Mouse (Mus musculus) CD4-positive, CD25-positive, alpha-beta regulatory T cell, adult 2 months (primary cell): ENCODE results near the gene Mrps11.

Source experiments
- DNase-seq: peaks from one replicate; pipeline ENCODE4 v3.0.0-alpha.2; 2012; ENCODE audit warnings: low read depth, low spot score

The Mrps11 gene

GRCm38 (mm10) chr7:78782639-78783581 is at the start of gene Mrps11, which contains the start of gene Mrpl46:
TSS of gene Mrps11 (plus strand) at chr7:78783119.
TSS of gene Mrpl46 (minus strand) at chr7:78783531.
- DNase-seq = peak; percentile 92

GRCm38 (mm10) chr7:78737196-78737595 is 45.7 kb upstream of the Mrps11 start:
- peak; percentile 20 for DNase-seq

GRCm38 (mm10) chr7:78737614-78738210 is 45.2 kb upstream of the Mrps11 start, which contains the start of gene Ntrk3:
TSS of gene Ntrk3 (minus strand) at chr7:78738012.
- DNase-seq = peak; percentile 68

- no peak for DNase-seq
Measured at GRCm38 (mm10) chr7:78739351-78740000, 43.4 kb upstream of the Mrps11 start.

GRCm38 (mm10) chr7:78743731-78744385 is 39.1 kb upstream of the Mrps11 start:
- DNase-seq = no peak

GRCm38 (mm10) chr7:78752961-78753360 is 30.0 kb upstream of the Mrps11 start:
- no peak for DNase-seq

GRCm38 (mm10) chr7:78753752-78754457 is 29.0 kb upstream of the Mrps11 start:
- DNase-seq = no peak

GRCm38 (mm10) chr7:78754458-78755000 is 28.4 kb upstream of the Mrps11 start:
- DNase-seq = no peak

GRCm38 (mm10) chr7:78763801-78764200 is 19.1 kb upstream of the Mrps11 start:
- no peak for DNase-seq

GRCm38 (mm10) chr7:78765215-78765631 is 17.7 kb upstream of the Mrps11 start:
- DNase-seq = no peak

GRCm38 (mm10) chr7:78766019-78766683 is 16.8 kb upstream of the Mrps11 start:
- DNase-seq = peak; percentile 89

- no peak for DNase-seq
Measured at GRCm38 (mm10) chr7:78767929-78768531, 14.9 kb upstream of the Mrps11 start.

- no peak for DNase-seq
Measured at GRCm38 (mm10) chr7:78769075-78769652, 13.8 kb upstream of the Mrps11 start.

GRCm38 (mm10) chr7:78770936-78771335 is 12.0 kb upstream of the Mrps11 start:
- no peak for DNase-seq

- DNase-seq = no peak
Measured at GRCm38 (mm10) chr7:78778741-78779140, 4.2 kb upstream of the Mrps11 start.

GRCm38 (mm10) chr7:78785906-78786305 is 3.0 kb downstream of the Mrps11 start:
- no peak for DNase-seq

- DNase-seq = no peak
Measured at GRCm38 (mm10) chr7:78787793-78788380, 5.0 kb downstream of the Mrps11 start.

- peak; percentile 84 for DNase-seq
Measured at GRCm38 (mm10) chr7:78791359-78792222, 8.7 kb downstream of the Mrps11 start.
